Mouse (Mus musculus): ENCODE measurements around the gene Lias.

GRCm38 (mm10) chr5:65457846-65458245, 66.5 kb downstream of the Lias start:
- TF ChIP-seq POLR2A (IDR thresholded peaks at IDR 0.05; ENCODE audit: low read depth, low read length): no peak
- TF ChIP-seq CTCF (IDR thresholded peaks at IDR 0.05; ENCODE audit: extremely low read depth, insufficient read length, insufficient replicate concordance, low read depth, low read length): no peak
